Mouse (Mus musculus): ENCODE data around the gene Adamts6. TPM values are rescaled to one million over a fixed set of nuclear protein-coding genes. Genes with fewer than 3 reads are reported as not detected.

The Adamts6 gene
- total and polyA plus RNA-seq, 3 experiments, result 0.03 to 0.08 TPM; not detected in 1

- no peaks in the 10 kb centered on the region for H3K4me1 ChIP-seq (ENCODE audit: control insufficient read depth in 1 of 2, insufficient read depth in 2 of 2, low read length in 2 of 2)
- no peaks in the 10 kb centered on the region for H3K79me2 ChIP-seq (ENCODE audit: control insufficient read depth, insufficient read depth, low read length, poor library complexity)
- no peak overlapping the region for H3K9ac ChIP-seq (ENCODE audit: control insufficient read depth, low read depth, low read length, poor library complexity, severe bottlenecking)
- no peaks in the 10 kb centered on the region for H3K27me3 ChIP-seq (ENCODE audit: control insufficient read depth in 1 of 2, insufficient read depth in 2 of 2, low read length in 2 of 2)
- TF ChIP-seq ZMIZ1 (IDR thresholded peaks at IDR 0.05; ENCODE audit: low read depth, low read length), result no peak
- TF ChIP-seq POLR2AphosphoS5 (IDR thresholded peaks at IDR 0.05; ENCODE audit: borderline replicate concordance, low read depth, low read length), result no peak
- no peak for TF ChIP-seq JUND (IDR thresholded peaks at IDR 0.05; ENCODE audit: low read depth, low read length)
- TF ChIP-seq BHLHE40 (IDR thresholded peaks at IDR 0.05; ENCODE audit: borderline replicate concordance, low read depth, low read length), result no peak
- TF ChIP-seq TCF12 (IDR thresholded peaks at IDR 0.05; ENCODE audit: low read depth, low read length), result no peak
- TF ChIP-seq TAL1 (IDR thresholded peaks at IDR 0.05; ENCODE audit: low read length), result no peak
- TF ChIP-seq POLR2AphosphoS2 (IDR thresholded peaks at IDR 0.05; ENCODE audit: low read length), result no peak
- TF ChIP-seq SIN3A (IDR thresholded peaks at IDR 0.05; ENCODE audit: low read length), result no peak
- TF ChIP-seq MAZ (IDR thresholded peaks at IDR 0.05; ENCODE audit: low read depth, low read length), result no peak
- TF ChIP-seq ZC3H11A (IDR thresholded peaks at IDR 0.05; ENCODE audit: low read depth, low read length), result no peak
- TF ChIP-seq CHD2 (IDR thresholded peaks at IDR 0.05; ENCODE audit: low read length), result no peak
- no peak for TF ChIP-seq USF1 (IDR thresholded peaks at IDR 0.05; ENCODE audit: low read depth, low read length)
- no peak for TF ChIP-seq MAFK (IDR thresholded peaks at IDR 0.05; ENCODE audit: borderline replicate concordance, low read depth, low read length)
- H3K4me3 ChIP-seq (ENCODE audit: control insufficient read depth in 1 of 2, insufficient read depth in 1 of 2, low read depth in 2 of 2, low read length in 2 of 2), result no peak overlapping the region
- no peaks in the 10 kb centered on the region for H3K9me3 ChIP-seq (replicated peaks; ENCODE audit: insufficient read depth, low read length)
- no peak overlapping the region for H3K27ac ChIP-seq (ENCODE audit: control insufficient read depth, low read depth, low read length)
- no peak for DNase-seq (ENCODE audit: low read depth, low spot score)
- H3K36me3 ChIP-seq (ENCODE audit: control insufficient read depth in 1 of 2, insufficient read depth in 2 of 2, low read length in 2 of 2), result no peaks in the 10 kb centered on the region
Observed at GRCm38 (mm10) chr13:104329742-104330141, 42.1 kb downstream of the Adamts6 start.

DNA sequence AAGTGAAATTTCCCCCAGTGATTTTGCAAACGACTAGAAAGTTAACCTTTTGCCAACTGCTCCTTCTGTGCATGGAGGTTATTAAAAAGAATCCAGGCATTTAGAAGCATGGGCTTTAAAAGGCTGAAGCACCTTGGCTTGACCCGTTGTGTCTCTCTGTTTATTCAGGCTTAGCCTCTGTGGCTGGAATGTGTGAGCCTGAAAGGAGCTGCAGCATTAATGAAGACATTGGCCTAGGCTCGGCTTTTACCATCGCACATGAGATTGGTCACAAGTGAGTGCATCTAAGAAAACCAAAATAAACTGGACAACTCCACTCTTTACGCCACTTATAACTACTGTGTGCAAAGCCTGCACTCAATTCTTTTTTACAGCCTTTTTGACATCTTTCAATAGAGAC is 65.0 kb downstream of the Adamts6 start:
- Histone ChIP-seq H3K9ac (ENCODE audit: control insufficient read depth, low read depth, low read length, poor library complexity, severe bottlenecking) (no peak overlapping the region), H3K4me1 (ENCODE audit: control insufficient read depth in 1 of 2, insufficient read depth in 2 of 2, low read length in 2 of 2) (no peaks in the 10 kb centered on the region), H3K79me2 (ENCODE audit: control insufficient read depth, insufficient read depth, low read length, poor library complexity) (no peaks in the 10 kb centered on the region), H3K36me3 (ENCODE audit: control insufficient read depth in 1 of 2, insufficient read depth in 2 of 2, low read length in 2 of 2) (no peaks in the 10 kb centered on the region), H3K4me3 (ENCODE audit: control insufficient read depth in 1 of 2, insufficient read depth in 1 of 2, low read depth in 2 of 2, low read length in 2 of 2) (no peak overlapping the region), H3K9me3 (replicated peaks; ENCODE audit: insufficient read depth, low read length) (no peaks in the 10 kb centered on the region), H3K27me3 (ENCODE audit: control insufficient read depth in 1 of 2, insufficient read depth in 2 of 2, low read length in 2 of 2) (peaks cover 3 to 4% of the 10 kb centered on the region in 2 experiments), H3K27ac (ENCODE audit: control insufficient read depth, low read depth, low read length) (no peak overlapping the region)
- TF ChIP-seq UBTF (IDR thresholded peaks at IDR 0.05; ENCODE audit: borderline replicate concordance, insufficient read depth, low read depth, low read length) (no peak), POLR2AphosphoS5 (IDR thresholded peaks at IDR 0.05; ENCODE audit: borderline replicate concordance, low read depth, low read length) (no peak), SMC3 (IDR thresholded peaks at IDR 0.05; ENCODE audit: low read depth, low read length) (no peak), GATA1 (IDR thresholded peaks at IDR 0.05; ENCODE audit: low read depth, low read length) (no peak), MYB (IDR thresholded peaks at IDR 0.05; ENCODE audit: low read depth, low read length) (no peak), HCFC1 (IDR thresholded peaks at IDR 0.05; ENCODE audit: low read depth, low read length) (no peak), MYC (IDR thresholded peaks at IDR 0.05; ENCODE audit: low read depth, low read length) (no peak), SIN3A (IDR thresholded peaks at IDR 0.05; ENCODE audit: low read length) (no peak), MEF2A (IDR thresholded peaks at IDR 0.05; ENCODE audit: extremely low read depth, insufficient replicate concordance, low read depth, low read length, poor library complexity, severe bottlenecking) (no peak), TAL1 (IDR thresholded peaks at IDR 0.05; ENCODE audit: low read length) (no peak), MAFK (IDR thresholded peaks at IDR 0.05; ENCODE audit: borderline replicate concordance, low read depth, low read length) (no peak), JUND (IDR thresholded peaks at IDR 0.05; ENCODE audit: low read depth, low read length) (no peak), MAX (IDR thresholded peaks at IDR 0.05; ENCODE audit: low read length) (no peak), POLR2A (IDR thresholded peaks at IDR 0.05; ENCODE audit: control insufficient read depth in 1 of 2, insufficient read depth in 1 of 2, low read depth in 1 of 2, low read length in 2 of 2, poor library complexity in 1 of 2) (no peak), POLR2AphosphoS2 (IDR thresholded peaks at IDR 0.05; ENCODE audit: low read length) (no peak), RCOR1 (IDR thresholded peaks at IDR 0.05; ENCODE audit: low read depth, low read length) (no peak), CHD1 (IDR thresholded peaks at IDR 0.05; ENCODE audit: low read depth, low read length) (no peak)
- DNase-seq (ENCODE audit: low read depth, low spot score), result no peak

Measured in MEL (cell line).